Mouse (Mus musculus): Measurements from ENCODE around the gene Tbx3.
A peak's percentile ranks its signal among the peaks of the same experiment; 100 is the strongest.

The Tbx3 gene

GRCm38 (mm10) chr5:119680329-119681010 is 10.0 kb downstream of the Tbx3 start:
- DNase-seq = no peak

GRCm38 (mm10) chr5:119681011-119681832 is 10.8 kb downstream of the Tbx3 start:
- no peak for DNase-seq

- DNase-seq = no peak
Measured at GRCm38 (mm10) chr5:119681833-119682210, 11.4 kb downstream of the Tbx3 start.

GRCm38 (mm10) chr5:119682646-119683515 is 12.4 kb downstream of the Tbx3 start:
- DNase-seq = peak in 1 of 2 experiments; percentile 10

- no peak for DNase-seq
Measured at GRCm38 (mm10) chr5:119683861-119684260, 13.4 kb downstream of the Tbx3 start.

GRCm38 (mm10) chr5:119684701-119685391 is 14.4 kb downstream of the Tbx3 start:
- DNase-seq = no peak

GRCm38 (mm10) chr5:119685446-119686198 is 15.2 kb downstream of the Tbx3 start:
- DNase-seq = peak in 1 of 2 experiments; percentile 14

GRCm38 (mm10) chr5:119686199-119686964 is 15.9 kb downstream of the Tbx3 start:
- DNase-seq = peak in 1 of 2 experiments; percentile 18

- no peak for DNase-seq
Measured at GRCm38 (mm10) chr5:119687005-119687855, 16.8 kb downstream of the Tbx3 start.

- DNase-seq = no peak
Measured at GRCm38 (mm10) chr5:119687856-119688206, 17.4 kb downstream of the Tbx3 start.

GRCm38 (mm10) chr5:119688306-119688705 is 17.8 kb downstream of the Tbx3 start:
- DNase-seq = no peak

GRCm38 (mm10) chr5:119688914-119689420 is 18.5 kb downstream of the Tbx3 start:
- no peak for DNase-seq

GRCm38 (mm10) chr5:119689501-119689900 is 19.0 kb downstream of the Tbx3 start:
- DNase-seq = no peak

GRCm38 (mm10) chr5:119691075-119691474 is 20.6 kb downstream of the Tbx3 start:
- peak; percentile 55 to 68 for DNase-seq

- DNase-seq = no peak
Measured at GRCm38 (mm10) chr5:119692425-119692824, 22.0 kb downstream of the Tbx3 start.

GRCm38 (mm10) chr5:119694914-119695313 is 24.4 kb downstream of the Tbx3 start:
- DNase-seq = no peak

- DNase-seq = no peak
Measured at GRCm38 (mm10) chr5:119703031-119703430, 32.6 kb downstream of the Tbx3 start.

GRCm38 (mm10) chr5:119704900-119705299 is 34.4 kb downstream of the Tbx3 start:
- DNase-seq = no peak

- DNase-seq = no peak
Measured at GRCm38 (mm10) chr5:119706467-119706866, 36.0 kb downstream of the Tbx3 start.

Measured in lung, adult 18-20 months (tissue).